Mouse (Mus musculus): ENCODE data around the gene Mogat1. TPM values are rescaled to one million over a fixed set of nuclear protein-coding genes. Genes with fewer than 3 reads are reported as not detected.

The Mogat1 gene
- polyA plus RNA-seq (2017; shearing (Covaris generic)): 1.0 TPM

DNA sequence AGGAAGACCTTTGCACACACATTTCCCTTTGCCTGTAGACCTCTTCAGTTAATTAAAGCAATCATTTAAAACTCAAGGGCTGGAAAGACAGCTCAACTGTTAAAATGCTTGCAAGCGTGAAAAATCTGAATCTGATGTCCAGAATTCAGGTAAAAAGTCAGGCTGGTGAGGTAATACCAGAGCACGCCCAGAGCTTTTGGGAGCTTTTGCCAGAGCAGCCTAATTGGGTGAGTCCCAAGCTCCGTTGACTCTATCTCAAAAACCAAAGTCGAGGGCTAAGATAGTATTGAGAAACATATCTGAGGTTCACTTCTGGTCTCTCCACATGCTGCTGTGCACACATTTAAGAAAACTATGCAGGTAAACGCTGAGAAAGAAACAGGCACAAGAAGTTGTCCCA, at the start of gene Mogat1:
Gene Mogat1, plus strand, starts transcription at position 130 of the 400 bp plus-strand sequence.

GRCm38 (mm10) chr1:78488752-78489492, 21.9 kb upstream of the Mogat1 start, which contains the start of gene Farsb:
Gene Farsb (minus strand): TSS chr1:78488897.

DNA sequence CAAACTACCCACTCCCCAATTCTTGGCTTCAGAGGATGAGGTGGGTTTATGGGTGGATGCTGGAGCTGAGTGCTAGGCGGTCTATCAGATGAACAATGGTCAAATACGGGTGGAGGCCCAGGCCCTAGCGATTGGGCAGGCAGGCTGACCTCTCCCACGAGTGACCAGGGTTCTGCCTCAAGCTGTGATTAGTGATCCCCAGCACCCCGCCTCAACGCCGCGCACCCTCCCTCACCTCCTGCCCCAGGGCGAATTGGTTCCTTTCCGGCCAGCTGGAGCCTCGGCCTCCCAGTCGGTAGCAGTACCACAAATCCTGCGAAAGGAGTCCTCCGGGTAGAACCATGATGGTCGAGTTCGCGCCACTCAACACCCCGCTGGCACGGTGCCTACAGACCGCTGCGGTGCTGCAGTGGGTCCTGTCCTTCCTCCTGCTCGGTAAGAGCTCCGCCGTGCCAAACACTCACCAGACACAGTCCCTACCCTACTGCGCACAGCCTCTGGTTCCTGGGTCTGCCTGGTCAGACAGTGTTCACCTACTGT, 900 bp downstream of the Mogat1 start, which contains the start of gene BC035947:
Gene BC035947, minus strand, starts transcription at position 538 of the 540 bp plus-strand sequence.

Other genes with a start within 250 kb of the Mogat1 start
- 0.14 TPM for gene Sgpp2, start 200.6 kb upstream of the Mogat1 start, polyA plus RNA-seq (2017; shearing (Covaris generic))
- 67.5 TPM for gene Farsb, start 22.1 kb upstream of the Mogat1 start, polyA plus RNA-seq (2017; shearing (Covaris generic))
- gene BC035947, start 1.2 kb downstream of the Mogat1 start, polyA plus RNA-seq (2017; shearing (Covaris generic)): not detected
- gene Acsl3, start 146.8 kb downstream of the Mogat1 start, polyA plus RNA-seq (2017; shearing (Covaris generic)): 21.5 TPM
- 7.4 TPM for gene Utp14b, start 147.0 kb downstream of the Mogat1 start, polyA plus RNA-seq (2017; shearing (Covaris generic))